Mouse (Mus musculus) embryonic facial prominence, embryonic 12.5 days (tissue): Measurements from ENCODE around the gene Prmt7. TPM values are rescaled to one million over a fixed set of nuclear protein-coding genes. Genes with fewer than 3 reads are reported as not detected.

Experiments
- ATAC-seq: fragments of 200-750 bp; cut with Nextera tagmentation; 2 replicates; pipeline ENCODE4 v1.8.0; 2017; ENCODE audit not compliant: insufficient number of reproducible peaks, insufficient read depth, low FRiP score, low TSS enrichment
- H3K27ac ChIP-seq: fragments of 300-500 bp; sonication (generic); 2 replicates; pipeline ENCODE4 v1.5.1; 2016; ENCODE audit warnings: mild to moderate bottlenecking
- H3K27me3 ChIP-seq: fragments of 300-500 bp; sonication (generic); 2 replicates; pipeline ENCODE4 v1.6.1; 2016; ENCODE audit warnings: mild to moderate bottlenecking, moderate library complexity
- H3K36me3 ChIP-seq: fragments of 300-500 bp; sonication (generic); 2 replicates; pipeline ENCODE4 v1.6.1; 2016; ENCODE audit warnings: mild to moderate bottlenecking
- H3K4me1 ChIP-seq: fragments of 300-500 bp; sonication (generic); 2 replicates; pipeline ENCODE4 v1.6.1; 2016
- H3K4me2 ChIP-seq: fragments of 300-500 bp; sonication (generic); replicated peaks from 2 replicates; pipeline ENCODE4 v1.6.1; 2016; ENCODE audit warnings: mild to moderate bottlenecking, moderate library complexity
- H3K4me3 ChIP-seq: fragments of 300-500 bp; sonication (generic); 2 replicates; pipeline ENCODE4 v1.5.1; 2016; ENCODE audit warnings: mild to moderate bottlenecking
- H3K9ac ChIP-seq: fragments of 300-500 bp; sonication (generic); 2 replicates; pipeline ENCODE4 v1.6.1; 2016; ENCODE audit warnings: mild to moderate bottlenecking, moderate library complexity
- H3K9me3 ChIP-seq: fragments of 300-500 bp; sonication (generic); 2 replicates; pipeline ENCODE4 v1.6.1; 2016; ENCODE audit warnings: mild to moderate bottlenecking, moderate library complexity
- WGBS: fragments of 180-500 bp; shearing (Covaris S2); methylation state at CpG from one replicate; pipeline ENCODE4 v1.1.7; 2016; 5-methylcytosine and 5-hydroxymethylcytosine counted together
- polyA plus RNA-seq: library from polyadenylated mRNA; unstranded; fragments of >200 nt; fragmentation: Nextera tagmentation; extraction: Ambion mirVana; gene quantifications from 2 replicates; pipeline ENCODE4 v1.2.1, GENCODE M21; 2016

Gene Prmt7
- polyA plus RNA-seq, result 56.9 and 57.3 TPM in 2 replicates

DNA sequence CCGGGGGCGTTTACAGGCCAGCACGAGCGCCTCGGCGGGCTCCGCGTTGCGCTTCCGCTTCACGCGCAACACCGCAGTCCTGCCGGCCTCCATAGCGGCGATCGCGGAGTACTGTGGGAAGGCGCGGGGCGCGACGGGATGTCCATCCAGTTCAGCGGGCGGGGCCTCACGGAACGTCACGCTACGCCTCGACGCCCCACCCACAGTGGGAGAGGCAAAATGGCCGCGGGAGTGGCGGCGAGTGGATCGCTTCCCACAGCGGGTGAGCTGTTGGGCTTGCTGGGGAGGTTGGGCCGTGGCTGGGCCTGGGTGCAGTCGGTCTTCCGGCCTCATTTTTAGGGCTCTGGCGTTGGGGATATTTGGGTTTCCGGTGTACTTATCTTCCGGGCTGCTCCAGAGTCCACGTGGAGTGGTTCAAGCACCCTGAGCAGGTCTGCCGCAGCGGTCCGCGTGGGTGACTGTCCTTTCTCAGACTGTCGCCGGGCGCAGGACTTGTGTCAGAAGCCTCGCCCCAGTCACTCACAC, at the start of gene Prmt7, which contains the start of gene Slc7a6os:
Gene Prmt7 (plus strand): TSS at position 116 of the 525 bp plus-strand sequence.
Gene Slc7a6os (minus strand): TSS at position 115 of the 525 bp plus-strand sequence.
- Histone ChIP-seq H3K9ac (peak within 1 kb of the TSS; percentile 79), H3K9me3 (no peaks in the 10 kb centered on the region), H3K36me3 (peaks cover 37% of the 10 kb centered on the region), H3K27ac (peak within 1 kb of the TSS; percentile 91), H3K4me2 (peak within 1 kb of the TSS; percentile 76), H3K4me3 (peak within 1 kb of the TSS; percentile 81), H3K4me1 (peaks cover 11% of the 10 kb centered on the region; the same call in 1 of the 2 replicates), H3K27me3 (no peaks in the 10 kb centered on the region)
- WGBS, result under 1% methylated on average over 52 of the region's 52 CpGs
- peak; percentile 99 for ATAC-seq

DNA sequence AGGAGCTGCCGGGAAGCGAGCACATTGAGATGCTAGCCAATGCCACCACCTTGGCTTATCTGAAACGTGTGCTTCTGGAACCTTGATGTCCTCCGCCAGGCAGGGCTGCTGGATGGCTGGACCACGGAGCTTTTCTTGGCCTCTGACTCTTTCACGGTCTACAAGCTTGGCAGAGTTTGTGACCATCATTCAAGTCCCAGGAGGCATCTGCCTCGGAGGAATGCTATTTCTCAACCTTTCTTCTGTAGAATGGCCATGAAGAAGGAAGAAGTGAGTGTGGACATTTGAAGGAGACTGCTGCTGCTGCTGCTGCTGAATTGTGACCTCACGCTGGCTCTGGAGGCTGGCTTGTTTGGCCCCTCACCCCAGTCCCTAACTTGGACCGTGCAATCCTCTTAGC, 47.5 kb upstream of the Prmt7 start:
- no peaks in the 10 kb centered on the region for H3K4me1 ChIP-seq
- no peak overlapping the region for H3K9ac ChIP-seq
- WGBS, result 93% methylated on average over 9 of the region's 9 CpGs
- no peak for ATAC-seq
- H3K4me2 ChIP-seq, result no peak overlapping the region
- H3K36me3 ChIP-seq, result peaks cover 43% of the 10 kb centered on the region
- H3K9me3 ChIP-seq, result no peaks in the 10 kb centered on the region
- no peak overlapping the region for H3K27ac ChIP-seq
- no peak overlapping the region for H3K4me3 ChIP-seq
- no peaks in the 10 kb centered on the region for H3K27me3 ChIP-seq

- Histone ChIP-seq H3K27me3 (no peaks in the 10 kb centered on the region), H3K9me3 (no peaks in the 10 kb centered on the region), H3K4me2 (no peak overlapping the region), H3K4me3 (no peak overlapping the region), H3K4me1 (peaks cover 9% of the 10 kb centered on the region; the same call in 1 of the 2 replicates), H3K36me3 (peaks cover 36% of the 10 kb centered on the region), H3K27ac (no peak overlapping the region), H3K9ac (no peak overlapping the region)
- 48% methylated on average over 4 of the region's 4 CpGs for WGBS
- no peak for ATAC-seq
These were observed 45.3 kb upstream of the Prmt7 start for GRCm38 (mm10) chr8:106165460-106165859.

GRCm38 (mm10) chr8:106168356-106169016, 42.2 kb upstream of the Prmt7 start, which contains the start of gene Slc7a6:
Gene Slc7a6, plus strand, starts transcription at chr8:106168857.
- under 1% methylated on average over 54 of the region's 59 CpGs for WGBS
- ATAC-seq, result peak; percentile 79
- peaks cover 8% of the 10 kb centered on the region for H3K36me3 ChIP-seq
- peak within 1 kb of the TSS; percentile 82 for H3K9ac ChIP-seq
- H3K4me3 ChIP-seq, result peak within 1 kb of the TSS; percentile 91
- H3K4me1 ChIP-seq, result peaks cover 9% of the 10 kb centered on the region; the same call in 1 of the 2 replicates
- H3K9me3 ChIP-seq, result no peaks in the 10 kb centered on the region
- H3K27ac ChIP-seq, result peak within 1 kb of the TSS; percentile 70
- H3K4me2 ChIP-seq, result peak within 1 kb of the TSS; percentile 91
- H3K27me3 ChIP-seq, result no peaks in the 10 kb centered on the region

DNA sequence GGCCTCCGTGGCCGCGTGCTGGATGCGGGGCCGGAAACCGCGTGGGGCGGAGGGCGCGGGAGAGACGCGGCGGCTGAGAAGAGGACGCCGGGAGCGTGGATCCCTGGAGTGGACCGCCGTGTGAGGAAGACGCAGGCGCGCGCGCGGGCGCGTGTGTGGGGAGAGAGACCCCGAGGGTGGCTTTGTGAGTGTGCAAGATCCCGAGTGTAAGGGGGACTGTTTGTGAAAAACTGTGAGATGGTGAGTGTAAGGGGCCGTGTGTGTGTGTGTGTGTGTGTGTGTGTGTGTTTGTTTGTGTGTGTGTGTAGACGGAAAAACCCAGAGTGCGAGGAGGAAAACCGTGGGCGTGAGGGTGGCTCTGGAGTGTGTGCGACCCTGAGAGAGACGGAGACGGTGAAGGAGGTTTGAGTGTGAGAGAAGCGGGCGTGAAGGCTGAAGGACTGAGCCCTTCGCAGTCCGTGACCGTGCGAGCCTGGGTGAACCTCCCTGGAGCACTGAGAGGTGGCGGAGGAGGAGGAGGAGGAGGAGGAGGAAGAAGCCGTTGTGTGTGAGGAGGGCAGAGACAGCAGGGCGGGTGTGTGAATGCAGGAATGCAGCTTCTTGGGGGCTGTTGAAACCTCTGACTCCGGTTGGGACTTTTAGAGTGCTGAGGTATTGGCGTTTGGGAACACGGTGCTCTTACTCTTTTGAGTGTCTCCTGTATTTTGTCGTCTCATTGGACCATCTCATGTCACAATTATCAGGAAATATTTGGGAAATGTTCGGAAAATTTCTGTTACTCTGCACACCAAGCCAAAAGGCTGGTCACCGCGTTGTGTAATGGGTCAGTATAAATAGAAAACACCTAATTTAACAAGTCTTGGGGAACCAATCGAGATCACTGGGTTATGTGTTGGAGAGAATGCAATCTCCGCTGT, 41.5 kb upstream of the Prmt7 start:
- Histone ChIP-seq H3K4me3 (peak overlapping the region; percentile 91), H3K9ac (peak overlapping the region; percentile 82), H3K27me3 (no peaks in the 10 kb centered on the region), H3K4me2 (peak overlapping the region; percentile 91), H3K4me1 (peaks cover 9% of the 10 kb centered on the region; the same call in 1 of the 2 replicates), H3K27ac (peak overlapping the region; percentile 70), H3K36me3 (0 out of 2 replicates have a peak, but pooled peaks cover under 1% of the 10 kb centered on the region), H3K9me3 (no peaks in the 10 kb centered on the region)
- WGBS, result 2% methylated on average over 52 of the region's 54 CpGs
- peak; percentile 66 for ATAC-seq

DNA sequence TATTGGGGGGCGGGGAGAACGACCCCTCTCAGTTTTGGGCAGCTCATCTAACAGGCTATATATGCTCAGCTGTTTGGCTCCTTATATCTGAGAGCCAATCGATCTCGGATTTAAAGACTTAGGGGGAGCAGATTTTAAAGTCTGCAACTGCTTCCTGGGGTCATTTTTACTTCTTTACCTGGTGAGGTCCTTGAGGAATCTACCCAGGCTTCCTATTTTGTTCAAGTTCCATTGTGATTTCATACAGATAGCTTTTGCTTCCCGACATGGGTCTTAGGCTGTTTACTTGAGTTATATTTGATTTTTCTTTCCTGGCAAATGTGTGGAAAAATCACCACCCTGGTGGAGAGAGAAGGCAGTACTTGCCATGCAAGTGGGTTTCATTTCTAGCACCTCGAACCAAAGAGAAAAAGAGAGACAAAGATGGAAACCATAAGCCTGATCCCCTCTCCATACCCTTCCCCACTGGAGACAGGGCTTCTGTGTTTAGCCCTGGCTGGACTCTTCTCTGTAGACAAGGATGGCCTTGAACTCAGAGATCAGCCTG, 40.7 kb upstream of the Prmt7 start:
- no peak overlapping the region for H3K27ac ChIP-seq

DNA sequence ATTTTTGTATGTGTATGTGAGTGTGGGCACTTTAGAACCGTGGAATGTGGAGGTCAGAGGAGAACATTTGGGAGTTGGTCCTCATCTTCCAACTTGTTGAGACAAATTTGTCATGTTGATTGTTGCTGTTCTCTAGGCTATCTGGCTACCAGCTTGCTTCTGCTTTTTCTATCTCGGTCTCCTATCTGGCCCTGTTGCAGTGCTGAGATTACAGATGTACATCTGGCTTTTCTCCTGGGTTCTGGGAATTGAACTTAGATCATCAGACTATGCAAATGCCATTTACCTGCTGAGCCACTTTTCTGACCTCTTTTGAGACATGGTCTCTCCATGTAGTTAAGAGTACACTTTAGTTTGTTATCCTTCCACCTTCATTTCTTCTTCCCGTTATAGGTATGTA, 37.2 kb upstream of the Prmt7 start:
- Histone ChIP-seq H3K4me1 (peaks cover 14% of the 10 kb centered on the region; the same call in 1 of the 2 replicates), H3K27me3 (no peaks in the 10 kb centered on the region), H3K4me3 (no peak overlapping the region), H3K4me2 (no peak overlapping the region), H3K9me3 (no peaks in the 10 kb centered on the region), H3K27ac (no peak overlapping the region), H3K9ac (no peak overlapping the region), H3K36me3 (no peaks in the 10 kb centered on the region)
- WGBS, result 91% methylated on average over 3 of the region's 3 CpGs
- ATAC-seq, result no peak

More for the DNA sequence above, 40.7 kb upstream of the Prmt7 start:
- Histone ChIP-seq H3K9me3 (no peaks in the 10 kb centered on the region), H3K4me2 (peak overlapping the region; percentile 91), H3K27me3 (no peaks in the 10 kb centered on the region), H3K36me3 (no peaks in the 10 kb centered on the region), H3K4me1 (peaks cover 9% of the 10 kb centered on the region; the same call in 1 of the 2 replicates), H3K4me3 (peak overlapping the region; percentile 91), H3K9ac (peak overlapping the region; percentile 82)
- 52% methylated on average over 6 of the region's 6 CpGs for WGBS
- no peak for ATAC-seq

DNA sequence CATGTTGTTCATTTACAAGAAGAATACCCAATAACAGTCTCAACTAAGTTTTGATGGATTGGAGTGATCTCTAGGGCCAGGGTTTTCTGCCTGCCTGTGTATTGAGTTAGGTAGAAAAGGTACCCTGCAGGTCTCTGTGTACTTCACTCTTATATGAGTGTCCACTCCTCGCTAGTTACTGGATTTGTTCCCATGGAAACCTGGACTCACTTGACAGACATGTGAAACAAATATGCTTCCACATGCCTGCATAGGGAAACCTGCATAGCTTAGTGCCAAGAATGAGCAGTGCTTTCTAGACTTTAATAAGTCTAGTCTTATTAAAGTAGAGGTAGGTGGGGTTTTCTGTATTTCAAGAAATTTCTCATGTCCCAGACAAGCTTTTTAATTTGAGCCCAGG, 33.8 kb upstream of the Prmt7 start:
- Histone ChIP-seq H3K9me3 (no peaks in the 10 kb centered on the region), H3K27me3 (no peaks in the 10 kb centered on the region), H3K27ac (no peak overlapping the region), H3K36me3 (peaks cover 6% of the 10 kb centered on the region; the same call in 1 of the 2 replicates), H3K4me3 (no peak overlapping the region), H3K4me2 (no peak overlapping the region), H3K4me1 (peaks cover 5% of the 10 kb centered on the region; the same call in 1 of the 2 replicates), H3K9ac (no peak overlapping the region)
- no peak for ATAC-seq
- 31% methylated on average over 1 of the region's 1 CpGs for WGBS

GRCm38 (mm10) chr8:106177594-106177993, 33.1 kb upstream of the Prmt7 start:
- no peak overlapping the region for H3K27ac ChIP-seq
- H3K4me2 ChIP-seq, result no peak overlapping the region
- H3K9me3 ChIP-seq, result no peaks in the 10 kb centered on the region
- no peak overlapping the region for H3K9ac ChIP-seq
- 88% methylated on average over 1 of the region's 1 CpGs for WGBS
- peaks cover 5% of the 10 kb centered on the region; the same call in 1 of the 2 replicates for H3K4me1 ChIP-seq
- H3K27me3 ChIP-seq, result no peaks in the 10 kb centered on the region
- peaks cover 6% of the 10 kb centered on the region; the same call in 1 of the 2 replicates for H3K36me3 ChIP-seq
- ATAC-seq, result no peak
- H3K4me3 ChIP-seq, result no peak overlapping the region

DNA sequence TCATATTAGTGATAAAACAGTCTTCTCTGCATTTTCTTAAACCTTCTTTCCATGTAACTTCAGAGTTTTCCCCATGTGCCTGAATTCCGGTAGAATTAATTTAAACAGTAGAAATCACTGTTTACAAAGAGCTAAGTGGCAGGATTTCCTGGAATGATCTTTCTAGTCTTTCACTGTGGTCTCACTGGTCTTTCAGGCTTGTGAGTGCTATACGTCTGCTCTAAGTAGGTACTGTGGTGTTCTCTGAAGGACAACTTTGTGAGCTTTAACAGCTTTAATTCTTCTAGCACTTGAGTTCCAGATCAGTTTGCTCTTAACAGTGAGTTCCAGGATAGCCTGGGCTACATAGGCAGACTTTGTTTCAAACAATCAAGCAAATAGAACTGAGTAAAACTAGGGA, 32.3 kb upstream of the Prmt7 start:
- ATAC-seq, result no peak
- WGBS, result 57% methylated on average over 2 of the region's 2 CpGs
- peaks cover 6% of the 10 kb centered on the region; the same call in 1 of the 2 replicates for H3K36me3 ChIP-seq
- H3K27me3 ChIP-seq, result no peaks in the 10 kb centered on the region
- no peak overlapping the region for H3K4me3 ChIP-seq
- H3K27ac ChIP-seq, result no peak overlapping the region
- H3K9me3 ChIP-seq, result no peaks in the 10 kb centered on the region
- peaks cover 5% of the 10 kb centered on the region; the same call in 1 of the 2 replicates for H3K4me1 ChIP-seq
- H3K4me2 ChIP-seq, result no peak overlapping the region
- H3K9ac ChIP-seq, result no peak overlapping the region
